Mouse (Mus musculus): ENCODE results near the gene Rufy3. TPM values are rescaled to one million over a fixed set of nuclear protein-coding genes. Genes with fewer than 3 reads are reported as not detected.

The Rufy3 gene
- polyA plus RNA-seq, 1 experiment from 2014 or later, result 10.7 TPM

DNA sequence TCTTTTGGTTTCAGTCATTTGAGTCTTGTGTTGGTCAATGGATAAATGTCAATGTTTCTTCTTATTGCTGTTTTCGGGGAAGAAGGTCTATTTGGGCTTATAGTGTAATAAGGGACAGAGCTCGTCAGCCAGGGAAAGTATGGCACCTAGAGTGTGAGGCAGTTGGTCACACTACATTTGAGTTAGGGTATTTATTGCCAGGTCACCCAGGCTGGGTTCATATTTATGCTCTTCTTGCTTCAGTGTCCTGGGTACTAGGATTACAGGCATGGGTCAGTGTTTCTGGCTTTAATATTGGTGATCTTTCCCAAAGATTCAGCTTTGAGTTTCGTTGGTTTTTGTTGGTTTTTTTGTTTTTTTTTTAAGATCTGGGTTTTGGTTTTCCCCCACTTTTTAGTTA, 37.9 kb downstream of the Rufy3 start:
- no peak for DNase-seq (ENCODE audit: low spot score)
- Histone ChIP-seq H3K27me3 (replicated peaks; ENCODE audit: control insufficient read depth, insufficient read depth, low read length) (no peaks in the 10 kb centered on the region), H3K36me3 (ENCODE audit: control insufficient read depth, insufficient read depth, low read length) (no peaks in the 10 kb centered on the region), H3K4me2 (no peak overlapping the region), H3K9ac (ENCODE audit: low read depth, low read length) (no peak overlapping the region), H3K27ac (ENCODE audit: low read depth, low read length) (no peak overlapping the region), H3K4me3 (ENCODE audit: low read depth, low read length) (no peak overlapping the region), H3K4me1 (replicated peaks; ENCODE audit: control insufficient read depth, insufficient read depth, low read length) (no peaks in the 10 kb centered on the region), H3K9me3 (ENCODE audit: control insufficient read depth, low read length) (no peaks in the 10 kb centered on the region)
- no peak for ATAC-seq (replicated peaks; ENCODE audit: low FRiP score)
- 78% methylated on average over 3 of the region's 3 CpGs for WGBS

DNA sequence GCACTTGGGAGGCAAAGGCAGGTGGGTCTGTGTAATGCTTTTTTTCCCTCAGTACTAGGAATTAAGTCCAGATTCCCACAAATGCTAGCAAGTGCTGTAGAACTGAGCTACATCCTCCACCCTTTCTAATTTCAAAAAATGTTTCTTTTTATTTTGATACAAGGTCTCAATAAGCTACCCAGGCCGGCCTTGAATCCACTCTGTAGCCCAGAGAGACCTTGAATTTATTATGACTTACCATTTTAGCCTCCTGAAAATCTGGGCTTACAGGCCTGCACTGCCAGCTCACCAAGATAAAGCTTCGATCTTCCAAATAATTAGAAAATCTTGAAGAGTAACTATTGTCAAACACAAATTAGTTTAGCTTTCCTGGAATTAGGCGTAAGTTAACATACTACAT, 39.2 kb downstream of the Rufy3 start:
- H3K4me3 ChIP-seq (ENCODE audit: low read depth, low read length), result no peak overlapping the region
- H3K27me3 ChIP-seq (replicated peaks; ENCODE audit: control insufficient read depth, insufficient read depth, low read length), result no peaks in the 10 kb centered on the region
- H3K27ac ChIP-seq (ENCODE audit: low read depth, low read length), result no peak overlapping the region
- no peak overlapping the region for H3K9ac ChIP-seq (ENCODE audit: low read depth, low read length)
- H3K4me1 ChIP-seq (replicated peaks; ENCODE audit: control insufficient read depth, insufficient read depth, low read length), result no peaks in the 10 kb centered on the region
- DNase-seq (ENCODE audit: low spot score) (no peak), ATAC-seq (replicated peaks; ENCODE audit: low FRiP score) (no peak)
- H3K9me3 ChIP-seq (ENCODE audit: control insufficient read depth, low read length), result no peaks in the 10 kb centered on the region
- WGBS, result 89% methylated on average over 3 of the region's 3 CpGs
- no peak overlapping the region for H3K4me2 ChIP-seq
- no peaks in the 10 kb centered on the region for H3K36me3 ChIP-seq (ENCODE audit: control insufficient read depth, insufficient read depth, low read length)

- Histone ChIP-seq H3K4me3 (ENCODE audit: low read depth, low read length) (no peak overlapping the region), H3K27ac (ENCODE audit: low read depth, low read length) (no peak overlapping the region), H3K9me3 (ENCODE audit: control insufficient read depth, low read length) (no peaks in the 10 kb centered on the region), H3K36me3 (ENCODE audit: control insufficient read depth, insufficient read depth, low read length) (no peaks in the 10 kb centered on the region), H3K4me1 (replicated peaks; ENCODE audit: control insufficient read depth, insufficient read depth, low read length) (no peaks in the 10 kb centered on the region), H3K4me2 (no peak overlapping the region), H3K27me3 (replicated peaks; ENCODE audit: control insufficient read depth, insufficient read depth, low read length) (no peaks in the 10 kb centered on the region), H3K9ac (ENCODE audit: low read depth, low read length) (no peak overlapping the region)
- 90% methylated on average over 7 of the region's 7 CpGs for WGBS
- no peak for DNase-seq (ENCODE audit: low spot score)
- no peak for ATAC-seq (replicated peaks; ENCODE audit: low FRiP score)
These were observed 40.0 kb downstream of the Rufy3 start for GRCm38 (mm10) chr5:88604641-88605358.

DNA sequence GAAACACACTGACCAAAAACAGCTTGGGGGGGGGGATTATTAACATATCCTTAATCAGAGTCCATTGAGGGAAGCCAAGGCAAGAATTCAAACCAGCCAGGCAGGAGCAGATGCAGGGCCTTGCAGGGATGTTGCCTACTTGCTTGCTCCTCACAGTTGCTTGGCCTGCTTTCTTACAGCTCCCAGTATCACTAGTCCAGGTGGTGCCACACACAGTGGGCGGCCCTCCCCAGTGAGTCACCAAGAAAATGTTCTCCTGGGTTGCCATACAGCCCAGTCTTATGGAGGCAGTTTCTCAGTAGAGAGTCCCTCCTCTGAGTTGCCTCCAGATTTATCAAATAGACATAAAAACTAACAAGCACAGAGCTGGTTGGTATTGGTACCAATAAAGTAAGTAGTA, 49.3 kb downstream of the Rufy3 start:
- Histone ChIP-seq H3K4me2 (no peak overlapping the region), H3K9me3 (ENCODE audit: control insufficient read depth, low read length) (no peaks in the 10 kb centered on the region), H3K36me3 (ENCODE audit: control insufficient read depth, insufficient read depth, low read length) (no peaks in the 10 kb centered on the region), H3K4me1 (replicated peaks; ENCODE audit: control insufficient read depth, insufficient read depth, low read length) (no peaks in the 10 kb centered on the region), H3K9ac (ENCODE audit: low read depth, low read length) (no peak overlapping the region), H3K27me3 (replicated peaks; ENCODE audit: control insufficient read depth, insufficient read depth, low read length) (no peaks in the 10 kb centered on the region), H3K4me3 (ENCODE audit: low read depth, low read length) (no peak overlapping the region), H3K27ac (ENCODE audit: low read depth, low read length) (no peak overlapping the region)
- ATAC-seq (replicated peaks; ENCODE audit: low FRiP score), result no peak
- no peak for DNase-seq (ENCODE audit: low spot score)
- 85% methylated on average over 1 of the region's 1 CpGs for WGBS

DNA sequence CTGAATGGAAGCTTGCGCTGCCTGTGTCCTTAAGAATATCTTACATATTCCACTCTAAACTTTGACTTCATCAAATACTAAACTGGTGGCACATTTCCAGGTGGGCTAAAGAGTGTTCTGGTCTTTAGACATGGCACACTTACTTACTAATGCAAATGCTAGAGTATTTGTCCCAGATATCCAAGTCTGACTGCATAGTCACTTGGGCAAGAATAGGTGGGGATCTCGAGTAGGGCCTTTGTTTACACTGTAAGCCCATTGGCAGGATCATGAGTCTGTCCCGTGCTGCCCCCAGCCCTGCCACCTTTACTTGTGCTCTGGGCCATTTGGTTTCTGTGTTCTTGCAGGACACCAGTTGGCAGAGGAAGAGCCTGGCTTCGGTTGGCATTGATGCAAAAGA, 52.1 kb downstream of the Rufy3 start:
- 81% methylated on average over 4 of the region's 4 CpGs for WGBS
- no peak for DNase-seq (ENCODE audit: low spot score)
- no peak overlapping the region for H3K9ac ChIP-seq (ENCODE audit: low read depth, low read length)
- no peak overlapping the region for H3K4me2 ChIP-seq
- H3K4me1 ChIP-seq (replicated peaks; ENCODE audit: control insufficient read depth, insufficient read depth, low read length), result no peaks in the 10 kb centered on the region
- no peaks in the 10 kb centered on the region for H3K27me3 ChIP-seq (replicated peaks; ENCODE audit: control insufficient read depth, insufficient read depth, low read length)
- no peaks in the 10 kb centered on the region for H3K9me3 ChIP-seq (ENCODE audit: control insufficient read depth, low read length)
- no peak for ATAC-seq (replicated peaks; ENCODE audit: low FRiP score)
- H3K27ac ChIP-seq (ENCODE audit: low read depth, low read length), result no peak overlapping the region
- H3K4me3 ChIP-seq (ENCODE audit: low read depth, low read length), result no peak overlapping the region
- 0 out of 2 replicates have a peak, but pooled peaks cover 2% of the 10 kb centered on the region for H3K36me3 ChIP-seq (ENCODE audit: control insufficient read depth, insufficient read depth, low read length)

DNA sequence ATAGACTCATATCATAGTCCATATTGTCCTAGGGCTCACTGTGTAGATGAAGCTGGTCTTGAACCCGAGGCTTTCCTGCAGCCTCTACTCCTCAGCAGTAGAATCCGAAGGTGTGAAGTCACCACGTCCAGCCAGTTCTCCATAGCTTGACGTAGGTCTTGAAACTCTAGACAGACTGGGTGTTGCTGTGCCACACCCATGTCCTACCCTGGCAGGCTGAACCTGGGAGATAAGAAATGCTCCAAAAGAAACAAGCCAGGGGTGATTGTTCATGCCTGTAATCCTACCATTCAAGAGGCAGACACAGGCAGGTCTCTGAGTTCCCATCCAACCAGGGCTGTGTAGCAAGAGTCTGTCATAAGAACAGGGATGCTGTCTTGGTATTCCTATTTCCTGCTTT, 62.7 kb downstream of the Rufy3 start:
- 54% methylated on average over 4 of the region's 4 CpGs for WGBS
- Histone ChIP-seq H3K36me3 (ENCODE audit: control insufficient read depth, insufficient read depth, low read length) (peaks cover 2% of the 10 kb centered on the region; the same call in 1 of the 2 replicates), H3K4me2 (no peak overlapping the region), H3K9me3 (ENCODE audit: control insufficient read depth, low read length) (no peaks in the 10 kb centered on the region), H3K27ac (ENCODE audit: low read depth, low read length) (peak overlapping the region; percentile 45; the same call in 1 of the 2 replicates), H3K4me3 (ENCODE audit: low read depth, low read length) (no peak overlapping the region), H3K27me3 (replicated peaks; ENCODE audit: control insufficient read depth, insufficient read depth, low read length) (no peaks in the 10 kb centered on the region), H3K4me1 (replicated peaks; ENCODE audit: control insufficient read depth, insufficient read depth, low read length) (peaks cover 6% of the 10 kb centered on the region), H3K9ac (ENCODE audit: low read depth, low read length) (no peak overlapping the region)
- ATAC-seq (replicated peaks; ENCODE audit: low FRiP score) (peak; percentile 99), DNase-seq (ENCODE audit: low spot score) (no peak)

- no peak overlapping the region for H3K4me3 ChIP-seq (ENCODE audit: low read depth, low read length)
- no peak for DNase-seq (ENCODE audit: low spot score)
- no peak overlapping the region for H3K9ac ChIP-seq (ENCODE audit: low read depth, low read length)
- 81% methylated on average over 11 of the region's 11 CpGs for WGBS
- H3K27ac ChIP-seq (ENCODE audit: low read depth, low read length), result no peak overlapping the region
- no peak overlapping the region for H3K4me2 ChIP-seq
- H3K27me3 ChIP-seq (replicated peaks; ENCODE audit: control insufficient read depth, insufficient read depth, low read length), result no peaks in the 10 kb centered on the region
- ATAC-seq (replicated peaks; ENCODE audit: low FRiP score), result no peak
- H3K4me1 ChIP-seq (replicated peaks; ENCODE audit: control insufficient read depth, insufficient read depth, low read length), result peaks cover 6% of the 10 kb centered on the region
- H3K9me3 ChIP-seq (ENCODE audit: control insufficient read depth, low read length), result no peaks in the 10 kb centered on the region
- H3K36me3 ChIP-seq (ENCODE audit: control insufficient read depth, insufficient read depth, low read length), result peaks cover 2% of the 10 kb centered on the region; the same call in 1 of the 2 replicates
These were observed 64.3 kb downstream of the Rufy3 start for GRCm38 (mm10) chr5:88629125-88629524.

GRCm38 (mm10) chr5:88629987-88630386, 65.1 kb downstream of the Rufy3 start:
- H3K27me3 ChIP-seq (replicated peaks; ENCODE audit: control insufficient read depth, insufficient read depth, low read length), result no peaks in the 10 kb centered on the region
- no peaks in the 10 kb centered on the region for H3K9me3 ChIP-seq (ENCODE audit: control insufficient read depth, low read length)
- H3K36me3 ChIP-seq (ENCODE audit: control insufficient read depth, insufficient read depth, low read length), result peaks cover 2% of the 10 kb centered on the region; the same call in 1 of the 2 replicates
- DNase-seq (ENCODE audit: low spot score), result no peak
- no peak overlapping the region for H3K27ac ChIP-seq (ENCODE audit: low read depth, low read length)
- H3K4me2 ChIP-seq, result no peak overlapping the region
- H3K4me3 ChIP-seq (ENCODE audit: low read depth, low read length), result no peak overlapping the region
- ATAC-seq (replicated peaks; ENCODE audit: low FRiP score), result no peak
- H3K9ac ChIP-seq (ENCODE audit: low read depth, low read length), result no peak overlapping the region
- peaks cover 6% of the 10 kb centered on the region for H3K4me1 ChIP-seq (replicated peaks; ENCODE audit: control insufficient read depth, insufficient read depth, low read length)
- 87% methylated on average over 8 of the region's 8 CpGs for WGBS

DNA sequence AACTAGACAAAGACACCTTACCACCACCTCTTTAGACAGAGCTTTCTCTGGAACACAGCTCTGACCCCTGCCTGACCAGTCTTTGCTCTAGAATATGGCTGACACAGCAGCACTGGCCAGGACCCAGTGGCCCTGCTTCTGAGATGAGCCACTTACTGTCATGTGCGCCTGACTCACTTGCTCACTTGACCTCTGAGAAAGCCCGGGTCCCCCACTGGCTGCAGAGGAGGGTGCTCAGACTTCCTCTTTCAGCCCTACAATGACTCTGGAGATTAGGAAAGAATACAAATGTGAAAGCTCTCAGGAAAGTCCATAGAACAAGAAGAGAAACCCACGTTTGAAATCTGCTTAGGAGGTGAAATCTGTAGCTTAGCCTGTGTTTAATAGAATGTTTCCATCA, 66.0 kb downstream of the Rufy3 start:
- H3K9me3 ChIP-seq (ENCODE audit: control insufficient read depth, low read length), result no peaks in the 10 kb centered on the region
- no peaks in the 10 kb centered on the region for H3K27me3 ChIP-seq (replicated peaks; ENCODE audit: control insufficient read depth, insufficient read depth, low read length)
- DNase-seq (ENCODE audit: low spot score), result no peak
- WGBS, result 43% methylated on average over 3 of the region's 3 CpGs
- no peak; the same call in 1 of the 2 replicates for ATAC-seq (replicated peaks; ENCODE audit: low FRiP score)
- H3K36me3 ChIP-seq (ENCODE audit: control insufficient read depth, insufficient read depth, low read length), result peaks cover 2% of the 10 kb centered on the region; the same call in 1 of the 2 replicates
- H3K4me2 ChIP-seq, result no peak overlapping the region
- no peak overlapping the region for H3K9ac ChIP-seq (ENCODE audit: low read depth, low read length)
- peaks cover 6% of the 10 kb centered on the region for H3K4me1 ChIP-seq (replicated peaks; ENCODE audit: control insufficient read depth, insufficient read depth, low read length)
- H3K4me3 ChIP-seq (ENCODE audit: low read depth, low read length), result no peak overlapping the region
- no peak overlapping the region for H3K27ac ChIP-seq (ENCODE audit: low read depth, low read length)
